Comparison of ENCODE assay signal across 17 mouse cellular contexts in the genomic region with DNA sequence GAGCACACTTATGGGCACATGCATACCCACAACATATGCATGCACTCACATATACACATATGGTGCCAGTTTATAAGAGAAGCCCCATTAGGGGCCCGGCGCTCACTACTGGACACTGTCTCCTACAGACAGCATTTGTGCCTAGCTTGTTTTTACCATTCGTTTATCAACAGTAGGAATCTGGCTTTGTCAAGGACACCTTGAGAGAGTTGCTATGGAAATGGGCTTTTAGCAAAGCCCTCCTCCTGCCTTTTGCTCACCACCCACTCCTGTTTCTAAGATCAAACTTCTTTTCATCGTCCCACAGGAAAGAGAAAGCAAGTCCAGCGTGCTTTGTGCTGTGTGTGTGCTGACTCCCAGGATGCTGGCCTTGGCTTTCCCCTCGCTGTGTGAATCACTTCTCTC. TPM values are rescaled to one million over a fixed set of nuclear protein-coding genes. Genes with fewer than 3 reads are reported as not detected.
DNase-seq lines count a peak whose midpoint lies in the region; ATAC-seq lines count a peak whose summit lies in the region.
"Had no signal": no experiment of that assay in that cellular context is flagged by ENCODE, and none has a peak within 500 bp of the region (broad histone marks: within the 10 kb centered on the region; RNA-seq: fewer than 3 reads in every experiment).

No protein-coding gene starts in this region.

- intact Hi-C loops in left cerebral cortex, postnatal 4 days (cut with DNase I) = no loop called here

- H3K9me3 ChIP-seq in forebrain, embryonic 10.5 days = no peaks in the 10 kb centered on the region
- no peaks in the 10 kb centered on the region for H3K9me3 ChIP-seq in forebrain, embryonic 16.5 days (ENCODE audit: control insufficient read depth, low read length)
- H3K9me3 ChIP-seq in megakaryocyte, embryonic 14.5 days = peaks cover 28% of the 10 kb centered on the region
- H3K9me3 ChIP-seq in midbrain, embryonic 15.5 days = no peaks in the 10 kb centered on the region

- peaks cover 4% of the 10 kb centered on the region for H3K36me3 ChIP-seq in forebrain, embryonic 10.5 days (replicated peaks)
- no peaks in the 10 kb centered on the region for H3K36me3 ChIP-seq in forebrain, embryonic 16.5 days (ENCODE audit: control insufficient read depth, insufficient read depth)
- no peaks in the 10 kb centered on the region for H3K36me3 ChIP-seq in megakaryocyte, embryonic 14.5 days (replicated peaks; ENCODE audit: low read length)
- no peaks in the 10 kb centered on the region for H3K36me3 ChIP-seq in midbrain, embryonic 15.5 days (replicated peaks)

- no peak overlapping the region for H3K4me2 ChIP-seq in forebrain, embryonic 16.5 days (ENCODE audit: low read length)
- no peak overlapping the region for H3K4me2 ChIP-seq in midbrain, embryonic 15.5 days

- 56% methylated on average over 6 of the region's 6 CpGs for WGBS in forebrain, embryonic 10.5 days
- WGBS in forebrain, embryonic 16.5 days = 42% methylated on average over 6 of the region's 6 CpGs
- 41% methylated on average over 6 of the region's 6 CpGs for WGBS in midbrain, embryonic 15.5 days

- H3K27ac ChIP-seq in forebrain, embryonic 10.5 days = peak overlapping the region; percentile 63
- no peak overlapping the region for H3K27ac ChIP-seq in forebrain, embryonic 16.5 days (ENCODE audit: low read length)
- no peak overlapping the region for H3K27ac ChIP-seq in midbrain, embryonic 15.5 days
- H3K27ac ChIP-seq: gastrocnemius, adult 2 months; liver, embryonic 14.5 days had no signal

- DNase-seq in forebrain, embryonic 10.5 days (ENCODE audit: extremely low spot score, low spot score) = no peak
- peak; percentile 43 to 56 for DNase-seq in adrenal gland, postnatal 36 days
- DNase-seq in left cerebral cortex, postnatal 4 days = no peak
- DNase-seq in lung, postnatal 25 days (ENCODE audit: low spot score) = no peak
- DNase-seq: cerebellum, postnatal 14 days; gastrocnemius, adult 2 months; heart, adult 11 months; lung, postnatal 14 days; thymus, postnatal 4 days had no signal

- no peak overlapping the region for H3K4me3 ChIP-seq in forebrain, embryonic 10.5 days
- no peak overlapping the region for H3K4me3 ChIP-seq in forebrain, embryonic 16.5 days (replicated peaks; ENCODE audit: low read length)
- peak overlapping the region; percentile 80 for H3K4me3 ChIP-seq in megakaryocyte, embryonic 14.5 days (replicated peaks)
- H3K4me3 ChIP-seq in midbrain, embryonic 15.5 days = no peak overlapping the region
- H3K4me3 ChIP-seq: gastrocnemius, adult 2 months had no signal

- H3K4me1 ChIP-seq in forebrain, embryonic 10.5 days = peaks cover 53% of the 10 kb centered on the region
- H3K4me1 ChIP-seq in forebrain, embryonic 16.5 days (replicated peaks; ENCODE audit: control insufficient read depth, insufficient read depth, low read length) = peaks cover 7% of the 10 kb centered on the region; the same call in 1 of the 2 replicates
- H3K4me1 ChIP-seq in megakaryocyte, embryonic 14.5 days = no peaks in the 10 kb centered on the region
- peaks cover 12% of the 10 kb centered on the region for H3K4me1 ChIP-seq in midbrain, embryonic 15.5 days

- ATAC-seq in forebrain, embryonic 16.5 days = no peak
- no peak for ATAC-seq in megakaryocyte, adult 5-6 weeks (ENCODE audit: poor library complexity, severe bottlenecking)
- peak; percentile 37; the same call in 1 of the 2 replicates for ATAC-seq in midbrain, embryonic 15.5 days (replicated peaks)

- H3K9ac ChIP-seq in forebrain, embryonic 16.5 days (replicated peaks; ENCODE audit: low read depth, low read length) = no peak overlapping the region
- no peak overlapping the region for H3K9ac ChIP-seq in midbrain, embryonic 15.5 days
- H3K9ac ChIP-seq: liver, embryonic 14.5 days had no signal

- H3K27me3 ChIP-seq in forebrain, embryonic 10.5 days (ENCODE audit: poor library complexity, severe bottlenecking) = no peaks in the 10 kb centered on the region
- no peaks in the 10 kb centered on the region for H3K27me3 ChIP-seq in forebrain, embryonic 16.5 days (replicated peaks; ENCODE audit: control insufficient read depth, insufficient read depth, low read length)
- H3K27me3 ChIP-seq in megakaryocyte, embryonic 14.5 days (replicated peaks) = no peaks in the 10 kb centered on the region
- H3K27me3 ChIP-seq in midbrain, embryonic 15.5 days (replicated peaks) = no peaks in the 10 kb centered on the region

RNA-seq across cellular contexts. Expression of gene Lama1, which starts 13.3 kb away (rescaled TPM):
- polyA plus RNA-seq in forebrain, embryonic 10.5 days (2016; fragmentation: Nextera tagmentation; extraction: Ambion mirVana) = 23.4 and 24.9 TPM in 2 replicates
- polyA plus RNA-seq in forebrain, embryonic 16.5 days (2015; fragmentation: Nextera tagmentation; extraction: Ambion mirVana) = 4.7 and 5.6 TPM in 2 replicates
- polyA plus RNA-seq in megakaryocyte, embryonic 14.5 days (2012; ENCODE audit: insufficient read depth, low replicate concordance) = not detected in 2 replicates
- total RNA-seq in megakaryocyte, adult 5-6 weeks (2015) = not detected in 2 replicates
- not detected in 2 replicates for total RNA-seq in megakaryocyte, adult 5-6 weeks (2017)
- 10 to 100 TPM; 10.1 to 15.7 TPM for total RNA-seq in adrenal gland, postnatal 36 days (2021)
- 6.5 and 8.6 TPM in 2 replicates for polyA plus RNA-seq in midbrain, embryonic 15.5 days (2015; fragmentation: Nextera tagmentation; extraction: Ambion mirVana)
- 10 to 100 TPM; 10.3 to 10.5 TPM for total RNA-seq in left cerebral cortex, postnatal 4 days (2021)
- total RNA-seq: hematopoietic stem cell, adult 5-6 weeks; monocyte, adult 5-6 weeks; neutrophil, adult 5-6 weeks had no signal

Comparison
In these comparisons a context has a peak if more than half of its experiments do, and no peak if none do; other contexts are left out.
1. DNase-seq: peak in adrenal gland, postnatal 36 days (2 of 2); none in forebrain, embryonic 10.5 days (single experiment), left cerebral cortex, postnatal 4 days (single experiment) and lung, postnatal 25 days (single experiment).